Mouse (Mus musculus) embryonic fibroblast, embryonic 13.5 days (primary cell): ENCODE measurements around the gene Gm9821. TPM values are rescaled to one million over a fixed set of nuclear protein-coding genes. Genes with fewer than 3 reads are reported as not detected.
A peak's percentile ranks its signal among the peaks of the same experiment; 100 is the strongest.

Experiments used
- H3K27ac ChIP-seq: 2 replicates; pipeline ENCODE4 v1.5.1; 2012; ENCODE audit warnings: low read length, control low read depth, inconsistent platforms; ENCODE audit not compliant: insufficient read depth
- H3K4me1 ChIP-seq: 2 replicates; pipeline ENCODE4 v1.6.1; 2011; ENCODE audit warnings: low read length; ENCODE audit not compliant: control insufficient read depth, insufficient read depth
- H3K4me3 ChIP-seq: 2 replicates; pipeline ENCODE4 v1.5.1; 2011; ENCODE audit warnings: mild to moderate bottlenecking, control low read depth, low read length; ENCODE audit not compliant: insufficient read depth
- CTCF ChIP-seq: IDR thresholded peaks from 2 replicates; pipeline ENCODE4 v1.5.1; 2011; ENCODE audit warnings: mild to moderate bottlenecking, control low read depth, low read length, moderate library complexity, borderline replicate concordance; ENCODE audit not compliant: insufficient read depth
- POLR2A ChIP-seq: IDR thresholded peaks from 2 replicates; pipeline ENCODE4 v1.6.1; 2011; ENCODE audit warnings: low read depth, mild to moderate bottlenecking, control low read depth, low read length, moderate library complexity
- polyA plus RNA-seq: library from polyadenylated mRNA; stranded (reverse); fragments of >200 nt; gene quantifications from 2 replicates; pipeline ENCODE4 v1.2.4, GENCODE M21; 2011; ENCODE audit warnings: low read depth; ENCODE audit not compliant: missing spikeins, insufficient read length

Gm9821 gene
- polyA plus RNA-seq, 1 experiment: not detected

GRCm38 (mm10) chr2:91957096-91957495, 11.6 kb downstream of the Gm9821 start:
- Histone ChIP-seq H3K27ac (no peak overlapping the region), H3K4me3 (no peak overlapping the region), H3K4me1 (0 out of 2 replicates have a peak, but pooled peaks cover 2% of the 10 kb centered on the region)

GRCm38 (mm10) chr2:91958049-91958448, 12.5 kb downstream of the Gm9821 start:
- no peak for TF ChIP-seq CTCF
- no peak for TF ChIP-seq POLR2A
- peaks cover 6% of the 10 kb centered on the region for H3K4me1 ChIP-seq

More at GRCm38 (mm10) chr2:91957096-91957495, 11.6 kb downstream of the Gm9821 start:
- TF ChIP-seq POLR2A: no peak
- TF ChIP-seq CTCF: no peak

GRCm38 (mm10) chr2:91958701-91959457, 13.4 kb downstream of the Gm9821 start:
- Histone ChIP-seq H3K4me3 (no peak overlapping the region), H3K4me1 (peaks cover 6% of the 10 kb centered on the region), H3K27ac (no peak overlapping the region)
- TF ChIP-seq CTCF (peak; percentile 57; the same call in 1 of the 2 replicates), POLR2A (no peak)

More at GRCm38 (mm10) chr2:91958049-91958448, 12.5 kb downstream of the Gm9821 start:
- no peak overlapping the region for H3K4me3 ChIP-seq
- no peak overlapping the region for H3K27ac ChIP-seq

- Histone ChIP-seq H3K27ac (no peak overlapping the region), H3K4me3 (no peak overlapping the region), H3K4me1 (peaks cover 6% of the 10 kb centered on the region)
- TF ChIP-seq CTCF (no peak), POLR2A (no peak)
These were observed 14.3 kb downstream of the Gm9821 start for GRCm38 (mm10) chr2:91959544-91960410.

GRCm38 (mm10) chr2:91960459-91960858, 15.0 kb downstream of the Gm9821 start:
- Histone ChIP-seq H3K4me1 (peaks cover 6% of the 10 kb centered on the region), H3K4me3 (no peak overlapping the region), H3K27ac (no peak overlapping the region)
- TF ChIP-seq CTCF (no peak), POLR2A (no peak)

- H3K27ac ChIP-seq: no peak overlapping the region
- H3K4me1 ChIP-seq: peaks cover 6% of the 10 kb centered on the region
- peak overlapping the region; percentile 75 for H3K4me3 ChIP-seq
- no peak for TF ChIP-seq CTCF
- TF ChIP-seq POLR2A: no peak
These were observed 16.6 kb downstream of the Gm9821 start for GRCm38 (mm10) chr2:91961901-91962761.

GRCm38 (mm10) chr2:91962864-91963401, 17.4 kb downstream of the Gm9821 start:
- Histone ChIP-seq H3K4me3 (peak overlapping the region; percentile 75), H3K4me1 (peaks cover 6% of the 10 kb centered on the region), H3K27ac (no peak overlapping the region)
- TF ChIP-seq POLR2A: no peak
- no peak for TF ChIP-seq CTCF

GRCm38 (mm10) chr2:91963443-91963932, 18.0 kb downstream of the Gm9821 start:
- peak; percentile 71 for TF ChIP-seq POLR2A
- peak; percentile 83 for TF ChIP-seq CTCF
- no peak overlapping the region for H3K27ac ChIP-seq
- peak overlapping the region; percentile 75 for H3K4me3 ChIP-seq
- H3K4me1 ChIP-seq: peaks cover 6% of the 10 kb centered on the region

GRCm38 (mm10) chr2:91964610-91965204, 19.2 kb downstream of the Gm9821 start:
- Histone ChIP-seq H3K4me3 (no peak overlapping the region), H3K4me1 (peaks cover 6% of the 10 kb centered on the region), H3K27ac (no peak overlapping the region)
- no peak for TF ChIP-seq CTCF
- no peak for TF ChIP-seq POLR2A
